In the genomic region with DNA sequence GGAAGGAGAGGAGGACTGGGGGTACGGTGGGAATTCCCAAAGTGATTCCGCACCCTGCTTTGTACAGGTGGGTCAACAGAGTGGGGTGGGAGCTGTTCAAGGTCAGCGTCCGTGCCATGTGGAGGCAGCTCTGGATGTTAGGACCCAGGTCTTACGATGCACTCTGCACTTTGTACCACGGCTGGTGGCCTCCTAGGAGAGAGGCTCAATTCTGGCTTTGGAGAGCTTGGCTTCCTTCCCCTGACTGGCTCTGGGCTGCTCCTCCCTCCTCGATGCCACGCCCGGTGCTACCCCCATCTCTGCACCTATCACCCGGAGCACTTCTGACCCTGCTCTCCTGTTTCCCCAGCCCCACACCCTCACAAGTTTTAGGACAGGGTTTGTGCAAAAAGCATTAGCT, we compare ENCODE assay signal across 8 mouse cellular contexts. TPM values are rescaled to one million over a fixed set of nuclear protein-coding genes. Genes with fewer than 3 reads are reported as not detected.
DNase-seq lines count a peak whose midpoint lies in the region; ATAC-seq and TF ChIP-seq lines count a peak whose summit lies in the region.

No protein-coding gene starts in this region.

- ATAC-seq in heart, embryonic 13.5 days (ENCODE audit: extremely low read depth, insufficient number of reproducible peaks, low FRiP score, low TSS enrichment), result peak; percentile 33; the same call in 1 of the 2 replicates
- 0 out of 2 replicates have a peak, but pooled peaks have one; percentile 24 for ATAC-seq in common myeloid progenitor, adult 5-6 weeks (replicated peaks; ENCODE audit: low read depth, poor library complexity, severe bottlenecking)
- peak; percentile 85 for ATAC-seq in intestine, embryonic 15.5 days
- peak; percentile 95 for ATAC-seq in liver, postnatal 0 days

- 7% methylated on average over 10 of the region's 10 CpGs for WGBS in heart, embryonic 13.5 days
- 5% methylated on average over 10 of the region's 10 CpGs for WGBS in intestine, embryonic 15.5 days
- 14% methylated on average over 10 of the region's 10 CpGs for WGBS in liver, postnatal 0 days (ENCODE audit: insufficient replicate concordance)

- no peak for DNase-seq in heart, adult 8-10 months (ENCODE audit: low spot score)
- peak; percentile 71 for DNase-seq in liver, postnatal 0 days
- peak; percentile 54 for DNase-seq in testis, postnatal 10 days (ENCODE audit: low spot score)
- DNase-seq in gastrocnemius, postnatal 10 days, result no peak
- DNase-seq in left cerebral cortex, adult 11 months (ENCODE audit: low spot score), result no peak

- H3K4me2 ChIP-seq in heart, embryonic 13.5 days, result peak overlapping the region; percentile 87
- H3K4me2 ChIP-seq in intestine, embryonic 15.5 days (replicated peaks), result peak overlapping the region; percentile 84
- peak overlapping the region; percentile 83 for H3K4me2 ChIP-seq in liver, postnatal 0 days (ENCODE audit: low read depth, low read length)

- 0 out of 2 replicates have a peak, but pooled peaks cover 7% of the 10 kb centered on the region for H3K9me3 ChIP-seq in heart, embryonic 13.5 days
- no peaks in the 10 kb centered on the region for H3K9me3 ChIP-seq in intestine, embryonic 15.5 days
- no peaks in the 10 kb centered on the region for H3K9me3 ChIP-seq in liver, postnatal 0 days (ENCODE audit: low read length)

- H3K4me1 ChIP-seq in heart, embryonic 13.5 days, result peaks cover 15% of the 10 kb centered on the region
- peaks cover 14% of the 10 kb centered on the region; the same call in 1 of the 2 replicates for H3K4me1 ChIP-seq in intestine, embryonic 15.5 days (replicated peaks)
- peaks cover 12% of the 10 kb centered on the region for H3K4me1 ChIP-seq in liver, postnatal 0 days (ENCODE audit: insufficient read depth)

- TF ChIP-seq EP300 in liver, postnatal 0 days (IDR thresholded peaks at IDR 0.05; ENCODE audit: low read depth), result peak; percentile 43; the same call in 1 of the 2 replicates

- peak overlapping the region; percentile 81 for H3K9ac ChIP-seq in heart, embryonic 13.5 days
- H3K9ac ChIP-seq in intestine, embryonic 15.5 days, result peak overlapping the region; percentile 56
- H3K9ac ChIP-seq in liver, postnatal 0 days (replicated peaks), result peak overlapping the region; percentile 64

- H3K27me3 ChIP-seq in heart, embryonic 13.5 days (replicated peaks), result no peaks in the 10 kb centered on the region
- H3K27me3 ChIP-seq in intestine, embryonic 15.5 days (replicated peaks), result no peaks in the 10 kb centered on the region
- no peaks in the 10 kb centered on the region for H3K27me3 ChIP-seq in liver, postnatal 0 days (ENCODE audit: insufficient read depth, low read length)

- H3K27ac ChIP-seq in heart, embryonic 13.5 days (replicated peaks), result no peak overlapping the region
- H3K27ac ChIP-seq in intestine, embryonic 15.5 days, result peak overlapping the region; percentile 44
- H3K27ac ChIP-seq in liver, postnatal 0 days (ENCODE audit: low read depth), result peak overlapping the region; percentile 95

- peaks cover 8% of the 10 kb centered on the region for H3K36me3 ChIP-seq in heart, embryonic 13.5 days
- no peaks in the 10 kb centered on the region for H3K36me3 ChIP-seq in intestine, embryonic 15.5 days
- no peaks in the 10 kb centered on the region for H3K36me3 ChIP-seq in liver, postnatal 0 days (replicated peaks; ENCODE audit: insufficient read depth, low read length)

- TF ChIP-seq CTCF in liver, postnatal 0 days (IDR thresholded peaks at IDR 0.05; ENCODE audit: low read depth), result no peak

- peak overlapping the region; percentile 77 for H3K4me3 ChIP-seq in heart, embryonic 13.5 days
- peak overlapping the region; percentile 66 for H3K4me3 ChIP-seq in intestine, embryonic 15.5 days (replicated peaks)
- H3K4me3 ChIP-seq in liver, postnatal 0 days (ENCODE audit: low read depth, low read length), result peak overlapping the region; percentile 66

RNA-seq across cellular contexts. Expression of gene Nipsnap1, which starts 0.8 kb away (rescaled TPM):
- polyA plus RNA-seq in heart, embryonic 13.5 days (2015; fragmentation: Nextera tagmentation; extraction: Ambion mirVana), result 31.4 and 35.6 TPM in 2 replicates
- 1 to 10 TPM in 1 of 4 experiments, under 1 TPM in 3; 0.52 to 1.1 (median 0.82) TPM for total RNA-seq in heart, adult 8-10 months (2022)
- 18.0 and 18.3 TPM in 2 replicates for total RNA-seq in common myeloid progenitor, adult 5-6 weeks (2017)
- polyA plus RNA-seq in intestine, embryonic 15.5 days (2015; fragmentation: Nextera tagmentation; extraction: Ambion mirVana), result 97.5 and 99.6 TPM in 2 replicates
- polyA plus RNA-seq in liver, postnatal 0 days (2015; fragmentation: Nextera tagmentation; extraction: Ambion mirVana), result 135 and 136 TPM in 2 replicates
- 1 to 10 TPM; 1.7 to 2.7 TPM for total RNA-seq in gastrocnemius, postnatal 10 days (2021)

RNA-seq across cellular contexts. Expression of gene Thoc5, which starts 20.6 kb away (rescaled TPM):
- polyA plus RNA-seq in heart, embryonic 13.5 days (2015; fragmentation: Nextera tagmentation; extraction: Ambion mirVana), result 23.3 and 24.4 TPM in 2 replicates
- 10 to 100 TPM; 14.9 to 19.8 (median 16.2) TPM for total RNA-seq in heart, adult 8-10 months (2022)
- 54.0 and 58.7 TPM in 2 replicates for total RNA-seq in common myeloid progenitor, adult 5-6 weeks (2017)
- polyA plus RNA-seq in intestine, embryonic 15.5 days (2015; fragmentation: Nextera tagmentation; extraction: Ambion mirVana), result 33.6 and 34.3 TPM in 2 replicates
- 7.8 and 8.3 TPM in 2 replicates for polyA plus RNA-seq in liver, postnatal 0 days (2015; fragmentation: Nextera tagmentation; extraction: Ambion mirVana)
- total RNA-seq in gastrocnemius, postnatal 10 days (2021), result 10 to 100 TPM; 14.9 to 17.7 TPM

RNA-seq across cellular contexts. Expression of gene Nf2, which starts 25.2 kb away (rescaled TPM):
- 37.3 and 39.8 TPM in 2 replicates for polyA plus RNA-seq in heart, embryonic 13.5 days (2015; fragmentation: Nextera tagmentation; extraction: Ambion mirVana)
- 10 to 100 TPM; 75.5 to 80.0 (median 78.3) TPM for total RNA-seq in heart, adult 8-10 months (2022)
- total RNA-seq in common myeloid progenitor, adult 5-6 weeks (2017), result 72.8 and 88.8 TPM in 2 replicates
- 42.1 and 42.8 TPM in 2 replicates for polyA plus RNA-seq in intestine, embryonic 15.5 days (2015; fragmentation: Nextera tagmentation; extraction: Ambion mirVana)
- 5.8 and 7.9 TPM in 2 replicates for polyA plus RNA-seq in liver, postnatal 0 days (2015; fragmentation: Nextera tagmentation; extraction: Ambion mirVana)
- total RNA-seq in gastrocnemius, postnatal 10 days (2021), result 10 to 100 TPM; 46.2 TPM

Comparison
In these comparisons a context has a peak if more than half of its experiments do, and no peak if none do; other contexts are left out.
1. ATAC-seq: peak in every context shown above with its lines; median percentile 95 in liver, postnatal 0 days; 85 in intestine, embryonic 15.5 days; 33 in heart, embryonic 13.5 days; 24 in common myeloid progenitor, adult 5-6 weeks.
2. DNase-seq: peak in liver, postnatal 0 days (single experiment) and testis, postnatal 10 days (single experiment); none in heart, adult 8-10 months (single experiment), gastrocnemius, postnatal 10 days (single experiment) and left cerebral cortex, adult 11 months (single experiment).
3. Peak in every context shown above with its lines, with median percentiles within 50 percentile points of each other: H3K4me2 ChIP-seq, H3K4me3 ChIP-seq and H3K9ac ChIP-seq.